Mouse (Mus musculus) monocyte, adult 5-6 weeks (primary cell): ENCODE measurements around the gene 4930442H23Rik. TPM values are rescaled to one million over a fixed set of nuclear protein-coding genes. Genes with fewer than 3 reads are reported as not detected.
"Not testable (repeated sequence)": the region's sequence is repeated elsewhere in the genome, so short reads cannot be mapped to it uniquely, and the experiment has no call there.

ENCODE experiments used
- ATAC-seq: fragments of 153-309, 156-312 bp; replicated peaks from 2 replicates; pipeline ENCODE4 v1.8.0; 2017; ENCODE audit warnings: mild to moderate bottlenecking; ENCODE audit not compliant: low TSS enrichment, insufficient number of reproducible peaks, severe bottlenecking, poor library complexity, low FRiP score
- total RNA-seq: library from RNA; stranded (forward); fragments of 200-1000, 200-491, 200-594 nt; gene quantifications from 3 replicates; pipeline ENCODE4 v1.2.3, GENCODE M21; 2017

4930442H23Rik gene
- total RNA-seq, 1 experiment from 2014 or later, result not detected

- not testable (repeated sequence) for ATAC-seq
These were observed 1.8 kb downstream of the 4930442H23Rik start for GRCm38 (mm10) chr10:81181860-81182259.

- ATAC-seq, result no peak
These were observed 2.7 kb downstream of the 4930442H23Rik start for GRCm38 (mm10) chr10:81180946-81181345.

GRCm38 (mm10) chr10:81179451-81180342 is 4.0 kb downstream of the 4930442H23Rik start:
- ATAC-seq, result no peak

GRCm38 (mm10) chr10:81178927-81179326 is 4.7 kb downstream of the 4930442H23Rik start:
- ATAC-seq, result no peak

GRCm38 (mm10) chr10:81177958-81178712 is 5.5 kb downstream of the 4930442H23Rik start:
- ATAC-seq, result no peak

- ATAC-seq, result no peak
These were observed 6.1 kb downstream of the 4930442H23Rik start for GRCm38 (mm10) chr10:81177491-81177925.

- peak; percentile 49 for ATAC-seq
These were observed 7.0 kb downstream of the 4930442H23Rik start, which contains the start of gene Eef2 for GRCm38 (mm10) chr10:81176466-81177271. Eef2 (plus strand) TSS chr10:81176631.

GRCm38 (mm10) chr10:81175936-81176465 is 7.6 kb downstream of the 4930442H23Rik start:
- no peak for ATAC-seq

- not testable (repeated sequence) for ATAC-seq
These were observed 8.3 kb downstream of the 4930442H23Rik start for GRCm38 (mm10) chr10:81175345-81175701.

- ATAC-seq, result peak; percentile 57
These were observed 8.9 kb downstream of the 4930442H23Rik start for GRCm38 (mm10) chr10:81174617-81175344.

- 0 out of 2 replicates have a peak, but pooled peaks have one; percentile 20 for ATAC-seq
These were observed 10.5 kb downstream of the 4930442H23Rik start for GRCm38 (mm10) chr10:81173132-81173531.

GRCm38 (mm10) chr10:81169411-81169900 is 14.2 kb downstream of the 4930442H23Rik start:
- ATAC-seq, result not testable (repeated sequence)

GRCm38 (mm10) chr10:81168521-81169244 is 15.0 kb downstream of the 4930442H23Rik start:
- peak; percentile 36 for ATAC-seq

GRCm38 (mm10) chr10:81168087-81168431 is 15.6 kb downstream of the 4930442H23Rik start:
- ATAC-seq, result peak; percentile 4; the same call in 1 of the 2 replicates

GRCm38 (mm10) chr10:81167200-81168086 is 16.2 kb downstream of the 4930442H23Rik start, which contains the start of gene Pias4:
Pias4 (minus strand) TSS chr10:81167923.
- peak; percentile 89 for ATAC-seq

- ATAC-seq, result no peak
These were observed 18.5 kb downstream of the 4930442H23Rik start for GRCm38 (mm10) chr10:81165118-81165517.
